Mouse (Mus musculus) MN1 (cell line): Measurements from ENCODE around the gene Fkbp2.

Experiments
- DNase-seq: peaks from one replicate; pipeline ENCODE4 v3.0.0-alpha.2; 2016; ENCODE audit warnings: low spot score

Fkbp2 gene

GRCm38 (mm10) chr19:6971644-6972043, 8.7 kb downstream of the Fkbp2 start:
- DNase-seq, result no peak

GRCm38 (mm10) chr19:6970460-6971085, 9.7 kb downstream of the Fkbp2 start:
- DNase-seq, result peak; percentile 64

GRCm38 (mm10) chr19:6969665-6970381, 10.5 kb downstream of the Fkbp2 start:
- peak; percentile 76 for DNase-seq

GRCm38 (mm10) chr19:6969291-6969664, 11.0 kb downstream of the Fkbp2 start:
- DNase-seq, result no peak

- DNase-seq, result no peak
Measured at GRCm38 (mm10) chr19:6968491-6969271, 11.6 kb downstream of the Fkbp2 start.

- peak; percentile 75 for DNase-seq
Measured at GRCm38 (mm10) chr19:6956461-6956860, 23.8 kb downstream of the Fkbp2 start.

- DNase-seq, result no peak
Measured at GRCm38 (mm10) chr19:6955424-6955823, 24.9 kb downstream of the Fkbp2 start.

GRCm38 (mm10) chr19:6954046-6954445, 26.3 kb downstream of the Fkbp2 start:
- peak; percentile 47 for DNase-seq

GRCm38 (mm10) chr19:6952712-6953037, 27.6 kb downstream of the Fkbp2 start:
- no peak for DNase-seq

- peak; percentile 74 for DNase-seq
Measured at GRCm38 (mm10) chr19:6951994-6952711, 28.1 kb downstream of the Fkbp2 start.

GRCm38 (mm10) chr19:6951381-6951968, 28.8 kb downstream of the Fkbp2 start:
- DNase-seq, result peak; percentile 92

GRCm38 (mm10) chr19:6950613-6951153, 29.6 kb downstream of the Fkbp2 start:
- DNase-seq, result peak; percentile 25

GRCm38 (mm10) chr19:6949951-6950350, 30.4 kb downstream of the Fkbp2 start:
- DNase-seq, result no peak

GRCm38 (mm10) chr19:6949532-6949931, 30.8 kb downstream of the Fkbp2 start:
- no peak for DNase-seq

- DNase-seq, result no peak
Measured at GRCm38 (mm10) chr19:6948186-6948585, 32.1 kb downstream of the Fkbp2 start.

GRCm38 (mm10) chr19:6947742-6948141, 32.6 kb downstream of the Fkbp2 start:
- no peak for DNase-seq

GRCm38 (mm10) chr19:6943709-6944108, 36.6 kb downstream of the Fkbp2 start:
- DNase-seq, result no peak

- no peak for DNase-seq
Measured at GRCm38 (mm10) chr19:6942764-6943163, 37.5 kb downstream of the Fkbp2 start.

- DNase-seq, result peak; percentile 89
Measured at GRCm38 (mm10) chr19:6942249-6942691, 38.0 kb downstream of the Fkbp2 start, which contains the start of gene Gpr137. Gpr137 (minus strand) TSS chr19:6942480.

- DNase-seq, result peak; percentile 89
Measured at GRCm38 (mm10) chr19:6941372-6942248, 38.7 kb downstream of the Fkbp2 start, which contains the start of gene Bad. Bad (plus strand) TSS chr19:6941861.
